21 mouse cellular contexts compared by ENCODE assay signal in the genomic region with DNA sequence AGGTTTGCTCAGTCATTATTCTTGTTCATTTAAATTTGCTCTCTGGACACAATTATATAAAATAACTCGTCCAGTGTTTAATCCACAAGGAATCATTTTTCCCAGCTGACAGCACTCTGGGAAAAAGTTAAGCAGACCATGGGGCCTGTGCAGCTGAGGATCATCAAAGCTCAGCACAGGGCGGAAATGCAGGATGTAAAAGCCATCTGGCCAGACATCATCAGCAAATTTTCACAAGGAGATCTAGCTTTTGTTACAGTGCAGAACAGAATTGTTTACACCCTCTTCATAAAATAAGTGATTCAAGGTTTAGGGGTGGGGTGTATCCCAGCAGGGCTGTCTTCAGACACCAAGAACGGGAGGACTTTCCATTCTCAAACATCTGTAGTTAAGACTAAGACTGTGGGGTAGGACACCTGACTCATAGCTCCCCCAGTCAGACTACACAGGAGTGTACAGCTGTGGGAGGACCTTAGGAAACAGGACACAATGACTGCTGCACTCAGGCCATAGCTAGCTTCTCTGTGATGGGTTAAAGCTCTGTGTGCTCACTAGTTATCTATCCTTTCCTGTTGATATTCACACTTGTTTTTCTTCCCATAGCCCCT.
DNase-seq lines count a peak whose midpoint lies in the region; ATAC-seq and TF ChIP-seq lines count a peak whose summit lies in the region.
"Had no signal": no experiment of that assay in that cellular context is flagged by ENCODE, and none has a peak within 500 bp of the region (broad histone marks: within the 10 kb centered on the region; RNA-seq: fewer than 3 reads in every experiment).

No protein-coding gene starts in this region.

- H3K27ac ChIP-seq in embryonic facial prominence, embryonic 12.5 days: no peak overlapping the region
- H3K27ac ChIP-seq in embryonic facial prominence, embryonic 10.5 days (replicated peaks): no peak overlapping the region
- no peak overlapping the region for H3K27ac ChIP-seq in kidney, adult 2 months (ENCODE audit: insufficient read depth, low read depth, low read length)
- H3K27ac ChIP-seq in hindbrain, embryonic 12.5 days: no peak overlapping the region
- H3K27ac ChIP-seq: forebrain, embryonic 13.5 days; heart, embryonic 13.5 days; hindbrain, embryonic 14.5 days; limb, embryonic 15.5 days; neural tube, embryonic 12.5 days had no signal

- no peak overlapping the region for H3K4me3 ChIP-seq in embryonic facial prominence, embryonic 12.5 days
- no peak overlapping the region for H3K4me3 ChIP-seq in embryonic facial prominence, embryonic 10.5 days
- no peak overlapping the region for H3K4me3 ChIP-seq in kidney, adult 2 months (ENCODE audit: insufficient read depth, low read depth, low read length)
- no peak overlapping the region for H3K4me3 ChIP-seq in hindbrain, embryonic 12.5 days
- H3K4me3 ChIP-seq: forebrain, embryonic 13.5 days; heart, embryonic 13.5 days; limb, embryonic 15.5 days; megakaryocyte, embryonic 14.5 days; neural tube, embryonic 12.5 days had no signal

- no peak overlapping the region for H3K9ac ChIP-seq in embryonic facial prominence, embryonic 12.5 days
- no peak overlapping the region for H3K9ac ChIP-seq in hindbrain, embryonic 12.5 days
- H3K9ac ChIP-seq: forebrain, embryonic 13.5 days; heart, embryonic 13.5 days; hindbrain, embryonic 14.5 days; limb, embryonic 15.5 days; liver, postnatal 0 days; neural tube, embryonic 12.5 days had no signal

- TF ChIP-seq CTCF in kidney, adult 2 months (conservative IDR thresholded peaks at IDR 0.05; ENCODE audit: insufficient read depth, insufficient read length, low read depth, low read length): no peak

- no peak for DNase-seq in embryonic facial prominence, embryonic 10.5 days (ENCODE audit: low spot score)
- peak; percentile 5 for DNase-seq in kidney, adult 2 months
- DNase-seq in kidney, adult 8-10 months: no peak
- peak; percentile 5 for DNase-seq in urinary bladder, postnatal 14 days (ENCODE audit: low spot score)
- no peak for DNase-seq in urinary bladder, postnatal 25 days (ENCODE audit: low spot score)
- DNase-seq in B cell, adult 2 months: no peak
- DNase-seq: adrenal gland, postnatal 14 days; cerebellum, adult 2 months; gastrocnemius, postnatal 10 days; liver, postnatal 0 days; right cerebral cortex, postnatal 25 days; thymus, postnatal 25 days had no signal

- no peaks in the 10 kb centered on the region for H3K27me3 ChIP-seq in embryonic facial prominence, embryonic 12.5 days
- H3K27me3 ChIP-seq in embryonic facial prominence, embryonic 10.5 days (replicated peaks; ENCODE audit: low read depth, poor library complexity, severe bottlenecking): no peaks in the 10 kb centered on the region
- no peaks in the 10 kb centered on the region for H3K27me3 ChIP-seq in kidney, adult 2 months (replicated peaks; ENCODE audit: control insufficient read depth, insufficient read depth, low read length)
- H3K27me3 ChIP-seq in hindbrain, embryonic 12.5 days: no peaks in the 10 kb centered on the region
- H3K27me3 ChIP-seq: CH12.LX; forebrain, embryonic 13.5 days; heart, embryonic 13.5 days; limb, embryonic 15.5 days; megakaryocyte, embryonic 14.5 days; neural tube, embryonic 12.5 days had no signal

- H3K36me3 ChIP-seq in embryonic facial prominence, embryonic 12.5 days: no peaks in the 10 kb centered on the region
- no peaks in the 10 kb centered on the region for H3K36me3 ChIP-seq in embryonic facial prominence, embryonic 10.5 days (replicated peaks)
- H3K36me3 ChIP-seq in kidney, adult 2 months (ENCODE audit: control insufficient read depth, insufficient read depth, low read length): no peaks in the 10 kb centered on the region
- H3K36me3 ChIP-seq in hindbrain, embryonic 12.5 days: no peaks in the 10 kb centered on the region
- H3K36me3 ChIP-seq: heart, embryonic 13.5 days; limb, embryonic 15.5 days; neural tube, embryonic 12.5 days had no signal

- no peak overlapping the region for H3K4me2 ChIP-seq in embryonic facial prominence, embryonic 12.5 days (replicated peaks)
- H3K4me2 ChIP-seq in hindbrain, embryonic 12.5 days (replicated peaks): no peak overlapping the region
- H3K4me2 ChIP-seq: forebrain, embryonic 13.5 days; heart, embryonic 13.5 days; hindbrain, embryonic 14.5 days; limb, embryonic 15.5 days; neural tube, embryonic 12.5 days had no signal

- 58% methylated on average over 3 of the region's 3 CpGs for WGBS in embryonic facial prominence, embryonic 12.5 days
- WGBS in embryonic facial prominence, embryonic 10.5 days: 79% methylated on average over 3 of the region's 3 CpGs
- 60% methylated on average over 3 of the region's 3 CpGs for WGBS in kidney, adult 2 months
- WGBS in hindbrain, embryonic 12.5 days: 81% methylated on average over 3 of the region's 3 CpGs

- TF ChIP-seq POLR2A in kidney, adult 2 months (IDR thresholded peaks at IDR 0.05; ENCODE audit: low read depth, low read length): no peak

- ATAC-seq in embryonic facial prominence, embryonic 12.5 days (ENCODE audit: insufficient number of reproducible peaks, insufficient read depth, low FRiP score, low TSS enrichment): 0 out of 2 replicates have a peak, but pooled peaks have one; percentile 35
- no peak for ATAC-seq in hindbrain, embryonic 12.5 days (ENCODE audit: low FRiP score)
- ATAC-seq: forebrain, embryonic 13.5 days; liver, postnatal 0 days had no signal

- no peaks in the 10 kb centered on the region for H3K4me1 ChIP-seq in embryonic facial prominence, embryonic 12.5 days
- H3K4me1 ChIP-seq in embryonic facial prominence, embryonic 10.5 days: no peaks in the 10 kb centered on the region
- H3K4me1 ChIP-seq in kidney, adult 2 months (ENCODE audit: control insufficient read depth, insufficient read depth, low read length): no peaks in the 10 kb centered on the region
- H3K4me1 ChIP-seq in hindbrain, embryonic 12.5 days: no peaks in the 10 kb centered on the region
- H3K4me1 ChIP-seq: forebrain, embryonic 13.5 days; limb, embryonic 15.5 days; megakaryocyte, embryonic 14.5 days; neural tube, embryonic 12.5 days had no signal

- no peaks in the 10 kb centered on the region for H3K9me3 ChIP-seq in embryonic facial prominence, embryonic 12.5 days
- no peaks in the 10 kb centered on the region for H3K9me3 ChIP-seq in embryonic facial prominence, embryonic 10.5 days
- no peaks in the 10 kb centered on the region; the same call in 1 of the 2 replicates for H3K9me3 ChIP-seq in hindbrain, embryonic 12.5 days (replicated peaks)
- H3K9me3 ChIP-seq: forebrain, embryonic 13.5 days; heart, embryonic 13.5 days; limb, embryonic 15.5 days; neural tube, embryonic 12.5 days had no signal

Comparison
In these comparisons a context has a peak if more than half of its experiments do, and no peak if none do; other contexts are left out.
1. DNase-seq: peak in kidney, adult 2 months (single experiment) and urinary bladder, postnatal 14 days (single experiment); none in embryonic facial prominence, embryonic 10.5 days (single experiment), kidney, adult 8-10 months (0 of 2), urinary bladder, postnatal 25 days (single experiment) and B cell, adult 2 months (0 of 2).